Mouse (Mus musculus) kidney, embryonic 15.5 days (tissue): ENCODE data around the gene Kncn. TPM values are rescaled to one million over a fixed set of nuclear protein-coding genes. Genes with fewer than 3 reads are reported as not detected.

Source experiments
- ATAC-seq: fragments of 200-750 bp; cut with Nextera tagmentation; replicated peaks from 2 replicates; pipeline ENCODE4 v1.8.0; 2017; ENCODE audit warnings: moderate TSS enrichment; ENCODE audit not compliant: low FRiP score
- H3K27ac ChIP-seq: fragments of 300-500 bp; sonication (generic); 2 replicates; pipeline ENCODE4 v1.5.1; 2015; ENCODE audit warnings: mild to moderate bottlenecking, inconsistent platforms
- H3K27me3 ChIP-seq: fragments of 300-500 bp; sonication (generic); 2 replicates; pipeline ENCODE4 v1.6.1; 2015; ENCODE audit warnings: inconsistent platforms
- H3K36me3 ChIP-seq: fragments of 300-500 bp; sonication (generic); 2 replicates; pipeline ENCODE4 v1.6.1; 2015; ENCODE audit warnings: inconsistent platforms
- H3K4me1 ChIP-seq: fragments of 300-500 bp; sonication (generic); 2 replicates; pipeline ENCODE4 v1.6.1; 2015; ENCODE audit warnings: inconsistent platforms
- H3K4me2 ChIP-seq: fragments of 300-500 bp; sonication (generic); 2 replicates; pipeline ENCODE4 v1.6.1; 2015; ENCODE audit warnings: moderate library complexity, mild to moderate bottlenecking, inconsistent platforms
- H3K4me3 ChIP-seq: fragments of 300-500 bp; sonication (generic); replicated peaks from 2 replicates; pipeline ENCODE4 v1.5.1; 2015; ENCODE audit warnings: mild to moderate bottlenecking, inconsistent platforms
- H3K9ac ChIP-seq: fragments of 300-500 bp; sonication (generic); 2 replicates; pipeline ENCODE4 v1.6.1; 2015; ENCODE audit warnings: mild to moderate bottlenecking, inconsistent platforms
- H3K9me3 ChIP-seq: fragments of 300-500 bp; sonication (generic); replicated peaks from 2 replicates; pipeline ENCODE4 v1.6.1; 2016; ENCODE audit warnings: inconsistent platforms
- WGBS: fragments of 180-500 bp; shearing (Covaris S2); methylation state at CpG from one replicate; pipeline ENCODE4 v1.1.7; 2015; ENCODE audit warnings: mixed read lengths; 5-methylcytosine and 5-hydroxymethylcytosine counted together
- polyA plus RNA-seq: library from polyadenylated mRNA; unstranded; fragments of >200 nt; fragmentation: Nextera tagmentation; extraction: Ambion mirVana; gene quantifications from 2 replicates; pipeline ENCODE4 v1.2.1, GENCODE M21; 2015

Kncn gene
- 0.08 TPM in 1 of 2 replicates, not detected in the other for polyA plus RNA-seq

GRCm38 (mm10) chr4:115884022-115884421 is at the start of gene Kncn:
Gene Kncn, plus strand, starts transcription at chr4:115884400.
- Histone ChIP-seq H3K9me3 (no peaks in the 10 kb centered on the region), H3K27me3 (peaks cover 17% of the 10 kb centered on the region; the same call in 1 of the 2 replicates), H3K4me2 (no peak within 1 kb of the TSS), H3K9ac (no peak within 1 kb of the TSS), H3K36me3 (no peaks in the 10 kb centered on the region), H3K4me3 (no peak within 1 kb of the TSS), H3K4me1 (no peaks in the 10 kb centered on the region), H3K27ac (no peak within 1 kb of the TSS)
- WGBS = 65% methylated on average over 6 of the region's 6 CpGs
- ATAC-seq = 0 out of 2 replicates have a peak, but pooled peaks have one; percentile 40

- H3K27me3 ChIP-seq = no peaks in the 10 kb centered on the region
- WGBS = 80% methylated on average over 2 of the region's 2 CpGs
- peaks cover 48% of the 10 kb centered on the region for H3K36me3 ChIP-seq
- H3K27ac ChIP-seq = no peak overlapping the region
- H3K9me3 ChIP-seq = no peaks in the 10 kb centered on the region
- no peak overlapping the region for H3K9ac ChIP-seq
- H3K4me3 ChIP-seq = no peak overlapping the region
- no peak for ATAC-seq
- H3K4me2 ChIP-seq = no peak overlapping the region
- peaks cover 8% of the 10 kb centered on the region for H3K4me1 ChIP-seq
These were observed 48.6 kb upstream of the Kncn start for GRCm38 (mm10) chr4:115835576-115835975.

GRCm38 (mm10) chr4:115838196-115838595 is 46.0 kb upstream of the Kncn start:
- H3K9me3 ChIP-seq = no peaks in the 10 kb centered on the region
- peak overlapping the region; percentile 61; the same call in 1 of the 2 replicates for H3K4me3 ChIP-seq
- H3K27me3 ChIP-seq = no peaks in the 10 kb centered on the region
- peaks cover 8% of the 10 kb centered on the region for H3K4me1 ChIP-seq
- no peak overlapping the region for H3K27ac ChIP-seq
- WGBS = 73% methylated on average over 4 of the region's 4 CpGs
- no peak overlapping the region for H3K9ac ChIP-seq
- no peak for ATAC-seq
- H3K36me3 ChIP-seq = peaks cover 26% of the 10 kb centered on the region
- H3K4me2 ChIP-seq = peak overlapping the region; percentile 61

GRCm38 (mm10) chr4:115838696-115839641 is 45.2 kb upstream of the Kncn start, which contains the start of gene Mknk1:
Gene Mknk1, plus strand, starts transcription at chr4:115839198.
- peaks cover 8% of the 10 kb centered on the region for H3K4me1 ChIP-seq
- peaks cover 19% of the 10 kb centered on the region for H3K36me3 ChIP-seq
- no peaks in the 10 kb centered on the region for H3K27me3 ChIP-seq
- H3K27ac ChIP-seq = 0 out of 2 replicates have a peak within 1 kb of the TSS, but pooled peaks have one; percentile 4
- H3K4me2 ChIP-seq = peak within 1 kb of the TSS; percentile 61
- H3K4me3 ChIP-seq = peak within 1 kb of the TSS; percentile 61
- H3K9me3 ChIP-seq = no peaks in the 10 kb centered on the region
- peak; percentile 97 for ATAC-seq
- H3K9ac ChIP-seq = peak within 1 kb of the TSS; percentile 50
- 1% methylated on average over 51 of the region's 51 CpGs for WGBS

GRCm38 (mm10) chr4:115839956-115840355 is 44.2 kb upstream of the Kncn start:
- Histone ChIP-seq H3K4me3 (peak overlapping the region; percentile 61), H3K36me3 (peaks cover 9% of the 10 kb centered on the region), H3K9me3 (no peaks in the 10 kb centered on the region), H3K9ac (0 out of 2 replicates have a peak overlapping the region, but pooled peaks have one; percentile 50), H3K4me1 (peaks cover 8% of the 10 kb centered on the region), H3K4me2 (peak overlapping the region; percentile 61), H3K27ac (no peak overlapping the region), H3K27me3 (no peaks in the 10 kb centered on the region)
- ATAC-seq = no peak
- WGBS = 48% methylated on average over 4 of the region's 4 CpGs

- H3K27me3 ChIP-seq = no peaks in the 10 kb centered on the region
- no peak overlapping the region for H3K4me2 ChIP-seq
- 92% methylated on average over 4 of the region's 4 CpGs for WGBS
- no peak overlapping the region for H3K9ac ChIP-seq
- peaks cover 8% of the 10 kb centered on the region for H3K4me1 ChIP-seq
- no peak for ATAC-seq
- H3K36me3 ChIP-seq = peaks cover under 1% of the 10 kb centered on the region; the same call in 1 of the 2 replicates
- no peak overlapping the region for H3K27ac ChIP-seq
- H3K4me3 ChIP-seq = no peak overlapping the region
- H3K9me3 ChIP-seq = no peaks in the 10 kb centered on the region
These were observed 43.4 kb upstream of the Kncn start for GRCm38 (mm10) chr4:115840842-115841241.

- H3K27ac ChIP-seq = no peak overlapping the region
- H3K9me3 ChIP-seq = no peaks in the 10 kb centered on the region
- H3K27me3 ChIP-seq = no peaks in the 10 kb centered on the region
- peaks cover 32% of the 10 kb centered on the region for H3K36me3 ChIP-seq
- WGBS = 55% methylated on average over 2 of the region's 2 CpGs
- no peak for ATAC-seq
- no peak overlapping the region for H3K9ac ChIP-seq
- H3K4me1 ChIP-seq = no peaks in the 10 kb centered on the region
- H3K4me3 ChIP-seq = no peak overlapping the region
- no peak overlapping the region for H3K4me2 ChIP-seq
These were observed 37.5 kb upstream of the Kncn start for GRCm38 (mm10) chr4:115846656-115847055.

- Histone ChIP-seq H3K9ac (no peak overlapping the region), H3K36me3 (peaks cover 34% of the 10 kb centered on the region), H3K4me2 (no peak overlapping the region), H3K4me1 (no peaks in the 10 kb centered on the region), H3K4me3 (no peak overlapping the region), H3K9me3 (no peaks in the 10 kb centered on the region), H3K27ac (no peak overlapping the region), H3K27me3 (no peaks in the 10 kb centered on the region)
- no peak for ATAC-seq
- 57% methylated on average over 5 of the region's 5 CpGs for WGBS
These were observed 36.8 kb upstream of the Kncn start for GRCm38 (mm10) chr4:115847377-115847776.

- Histone ChIP-seq H3K4me2 (no peak overlapping the region), H3K9ac (no peak overlapping the region), H3K9me3 (no peaks in the 10 kb centered on the region), H3K4me1 (no peaks in the 10 kb centered on the region), H3K4me3 (no peak overlapping the region), H3K27ac (no peak overlapping the region), H3K36me3 (peaks cover 34% of the 10 kb centered on the region), H3K27me3 (no peaks in the 10 kb centered on the region)
- 100% methylated on average over 1 of the region's 1 CpGs for WGBS
- ATAC-seq = no peak
These were observed 36.1 kb upstream of the Kncn start for GRCm38 (mm10) chr4:115848083-115848482.

- Histone ChIP-seq H3K4me3 (no peak overlapping the region), H3K27ac (no peak overlapping the region), H3K36me3 (peaks cover 34% of the 10 kb centered on the region), H3K4me1 (no peaks in the 10 kb centered on the region), H3K27me3 (no peaks in the 10 kb centered on the region), H3K4me2 (no peak overlapping the region), H3K9ac (no peak overlapping the region), H3K9me3 (no peaks in the 10 kb centered on the region)
- 60% methylated on average over 8 of the region's 8 CpGs for WGBS
- peak; percentile 80; the same call in 1 of the 2 replicates for ATAC-seq
These were observed 35.1 kb upstream of the Kncn start for GRCm38 (mm10) chr4:115848990-115849677.

GRCm38 (mm10) chr4:115850111-115850510 is 34.1 kb upstream of the Kncn start:
- Histone ChIP-seq H3K4me1 (0 out of 2 replicates have a peak, but pooled peaks cover 3% of the 10 kb centered on the region), H3K36me3 (peaks cover 34% of the 10 kb centered on the region), H3K4me2 (no peak overlapping the region), H3K9me3 (no peaks in the 10 kb centered on the region), H3K27ac (no peak overlapping the region), H3K4me3 (no peak overlapping the region), H3K27me3 (no peaks in the 10 kb centered on the region), H3K9ac (no peak overlapping the region)
- ATAC-seq = no peak
- 75% methylated on average over 2 of the region's 2 CpGs for WGBS

GRCm38 (mm10) chr4:115850631-115851030 is 33.6 kb upstream of the Kncn start:
- Histone ChIP-seq H3K9ac (no peak overlapping the region), H3K9me3 (no peaks in the 10 kb centered on the region), H3K4me2 (no peak overlapping the region), H3K27ac (no peak overlapping the region), H3K36me3 (peaks cover 34% of the 10 kb centered on the region), H3K4me1 (0 out of 2 replicates have a peak, but pooled peaks cover 3% of the 10 kb centered on the region), H3K4me3 (no peak overlapping the region), H3K27me3 (no peaks in the 10 kb centered on the region)
- ATAC-seq = no peak
- 26% methylated on average over 2 of the region's 2 CpGs for WGBS
